Mouse (Mus musculus) heart, postnatal 25 days (tissue): ENCODE results near the gene Cfap157. TPM values are rescaled to one million over a fixed set of nuclear protein-coding genes. Genes with fewer than 3 reads are reported as not detected.

Experiments
- DNase-seq: peaks from one replicate; pipeline ENCODE4 v3.0.0; 2022; ENCODE audit warnings: low spot score
- intact Hi-C: fragments of 180-260 bp; cut with DNase I; formaldehyde crosslinking; loops from one replicate; pipeline ENCODE4 v1.15.1; 2025
- total RNA-seq, 2 experiments: library from RNA; stranded (reverse); gene quantifications; 2 replicates each; pipeline ENCODE4 v1.2.3; 2021

Gene Cfap157
- total RNA-seq, 2 experiments from 2014 or later: not detected

DNA sequence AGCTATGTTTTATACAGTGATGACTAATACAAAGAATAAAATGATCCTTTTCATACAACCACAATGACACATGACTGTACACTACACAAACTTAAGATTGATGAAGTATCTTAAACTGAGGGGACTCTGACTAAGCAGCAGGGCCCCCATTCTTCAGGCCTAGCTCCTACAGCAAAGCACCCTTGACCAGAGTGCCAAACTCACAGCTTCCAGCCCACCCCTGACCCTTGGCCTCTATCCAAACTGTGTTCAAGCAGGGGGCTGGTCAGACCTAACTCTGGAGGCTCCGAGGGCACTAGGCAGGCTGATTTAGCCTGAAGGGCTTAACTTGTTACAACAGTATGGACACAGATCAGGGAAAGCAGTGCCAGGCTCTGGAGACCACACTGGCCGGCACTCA is 4.4 kb upstream of the Cfap157 start:
- intact Hi-C loops: no loop called here
- DNase-seq: no peak

DNA sequence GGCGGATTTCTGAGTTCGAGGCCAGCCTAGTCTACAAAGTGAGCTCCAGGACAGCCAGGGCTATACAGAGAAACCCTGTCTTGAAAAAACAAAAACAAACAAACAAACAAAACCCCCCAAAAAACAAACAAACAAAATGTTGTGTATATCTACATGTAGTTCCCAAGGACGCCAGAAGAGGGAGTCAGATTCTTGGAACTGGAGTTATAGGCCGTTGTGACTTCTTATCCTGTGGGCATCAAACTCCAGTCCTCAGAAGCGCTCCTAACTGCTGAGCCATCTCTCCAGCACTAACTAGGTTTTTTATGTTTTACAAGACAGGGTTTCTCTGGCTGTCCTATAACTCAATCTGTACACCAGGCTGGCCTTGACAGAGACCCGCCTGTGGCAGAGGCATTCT is 2.9 kb upstream of the Cfap157 start:
- intact Hi-C loops: no loop called here
- DNase-seq: no peak

DNA sequence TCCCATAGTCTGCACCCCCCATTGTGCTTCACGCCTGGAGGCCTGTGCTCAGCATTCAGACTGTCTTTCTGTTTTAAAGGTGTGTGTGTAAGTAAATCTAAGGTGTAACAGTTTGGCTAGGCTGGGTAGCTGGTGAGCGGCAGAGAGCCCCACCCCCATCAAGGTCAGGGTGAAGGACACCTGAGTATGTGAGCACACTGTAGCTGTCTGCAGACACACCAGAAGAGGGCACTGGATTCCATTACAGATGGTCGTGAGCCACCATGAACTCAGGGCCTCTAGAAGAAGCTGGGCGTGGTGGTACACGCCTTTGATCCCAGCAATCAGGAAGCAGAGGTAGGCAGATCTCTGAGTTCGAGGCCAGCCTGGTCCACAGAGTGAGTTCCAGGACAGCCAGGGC is 2.5 kb downstream of the Cfap157 start:
- no peak for DNase-seq
- intact Hi-C loops: no loop called here

DNA sequence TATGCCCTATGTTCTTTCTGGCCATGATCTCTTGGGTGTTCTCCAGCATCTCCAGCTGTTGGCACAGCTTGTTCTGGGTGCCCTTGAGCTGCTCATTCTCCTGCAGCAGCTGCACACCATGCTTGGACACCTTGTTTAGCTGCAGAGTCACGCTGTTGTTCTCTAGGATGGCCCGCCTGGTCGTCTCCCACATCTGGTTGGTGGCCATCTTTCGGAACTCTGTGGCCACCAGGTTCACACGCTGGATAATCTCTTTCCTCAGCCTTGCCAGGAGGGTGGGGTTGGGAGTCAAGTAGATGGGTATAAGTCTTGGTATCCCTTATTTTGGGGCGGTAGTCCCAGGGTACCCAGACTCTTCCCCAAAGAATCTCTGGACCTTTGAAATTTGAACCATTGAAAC is 4.5 kb downstream of the Cfap157 start:
- intact Hi-C loops: loop anchor here (1.0 kb wide), 1 partner anchor 75 kb away; no protein-coding TSS in a partner anchor
- no peak for DNase-seq

DNA sequence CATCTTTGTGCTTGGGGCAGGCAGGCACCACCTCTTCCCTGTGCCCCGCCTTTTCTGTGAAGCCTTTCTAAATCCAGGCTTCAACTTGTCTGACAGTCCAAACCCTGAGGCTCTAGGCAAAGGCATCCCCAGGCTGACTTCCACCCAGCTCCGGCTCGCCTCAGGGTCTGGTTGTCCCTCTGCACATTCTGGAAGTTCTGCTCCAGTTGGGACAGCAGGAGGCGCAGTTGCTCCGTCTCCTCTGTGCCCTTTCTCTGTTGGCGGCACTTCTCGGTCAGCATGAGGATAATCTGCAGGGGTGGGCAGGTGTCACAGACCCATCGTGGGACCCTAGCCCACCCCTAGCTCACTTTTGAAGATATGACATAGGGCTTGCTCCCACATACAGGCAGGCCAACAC is 5.1 kb downstream of the Cfap157 start:
- intact Hi-C loops: loop anchor here (1.0 kb wide), 1 partner anchor 75 kb away; no protein-coding TSS in a partner anchor

DNA sequence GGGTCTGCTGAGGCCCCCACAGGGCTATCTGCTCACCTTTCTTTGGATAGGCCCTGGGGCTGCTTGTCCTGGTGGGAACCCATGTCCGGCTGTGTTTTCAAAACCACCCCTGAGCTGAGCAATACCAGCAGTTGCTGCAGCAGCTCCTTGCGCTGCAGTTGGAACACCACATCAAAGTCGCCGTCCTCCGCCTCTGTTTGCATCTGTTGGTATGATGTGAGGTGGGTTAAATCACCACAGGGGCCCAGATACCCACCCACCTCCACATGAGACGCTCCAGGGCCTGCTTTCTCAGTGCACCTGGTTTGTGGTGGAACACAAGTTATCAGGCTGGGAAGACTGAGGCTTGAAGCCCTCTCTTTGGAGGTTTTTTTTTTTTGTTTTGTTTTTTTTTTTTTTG is 6.1 kb downstream of the Cfap157 start:
- intact Hi-C loops: no loop called here
- DNase-seq: no peak

More for the DNA sequence above, 5.1 kb downstream of the Cfap157 start:
- no peak for DNase-seq

DNA sequence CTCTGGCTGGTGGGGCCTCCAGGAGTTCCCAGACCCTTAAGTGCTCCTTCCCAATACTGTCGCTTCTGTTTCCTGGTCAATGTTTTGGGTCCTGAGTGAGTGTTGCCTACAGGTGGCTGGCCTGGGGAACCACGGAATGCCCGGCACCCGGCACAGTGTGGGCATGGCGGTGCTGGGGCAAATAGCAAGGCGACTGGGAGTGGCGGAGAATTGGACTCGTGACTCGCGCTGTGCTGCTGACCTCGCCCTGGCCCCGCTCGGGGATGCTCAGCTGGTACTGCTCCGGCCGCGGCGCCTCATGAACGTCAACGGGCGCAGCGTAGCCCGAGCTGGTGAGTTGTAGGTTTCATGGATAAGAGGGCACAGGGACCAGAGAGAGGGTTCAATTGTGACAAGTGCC is 8.0 kb downstream of the Cfap157 start:
- DNase-seq: no peak
- intact Hi-C loops: no loop called here

DNA sequence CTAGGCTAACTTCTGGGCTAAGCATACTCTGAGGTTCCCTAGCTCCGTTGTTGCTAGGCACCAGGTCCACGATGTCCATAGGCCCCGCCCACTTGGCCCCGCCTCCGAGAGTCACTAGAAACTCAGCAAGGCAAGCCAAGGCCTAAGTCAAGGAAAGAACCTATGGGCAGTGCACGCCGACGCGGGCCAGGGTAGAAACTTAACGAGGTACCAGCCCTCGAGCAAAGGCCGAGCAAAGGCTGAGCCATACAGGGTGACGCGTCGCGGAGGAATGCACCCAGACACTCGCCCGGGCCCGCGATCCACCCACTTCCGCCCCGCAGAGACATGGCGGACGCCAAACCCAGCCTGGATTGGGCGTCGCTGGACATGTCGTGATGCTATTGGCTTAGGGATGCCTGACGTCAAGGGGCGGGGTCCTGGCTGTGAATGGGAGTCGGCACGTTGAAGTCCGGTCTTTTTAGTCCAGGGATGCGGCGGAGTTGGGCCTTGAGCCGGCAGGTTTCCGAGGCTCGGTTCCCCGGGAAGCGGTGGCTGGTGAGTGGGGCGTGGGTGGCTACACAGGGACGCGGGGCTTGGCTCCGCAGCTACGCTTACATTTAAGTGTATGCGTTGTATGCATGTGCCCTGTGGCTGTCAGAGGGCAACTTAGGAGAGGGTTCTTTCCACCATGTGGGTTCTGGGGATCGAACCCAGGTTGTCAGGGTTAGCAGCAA is 8.7 kb downstream of the Cfap157 start, which contains the start of the genes Ttc16 and Ptrh1:
TSS of gene Ttc16 (minus strand) at position 275 of the 716 bp plus-strand sequence.
TSS of gene Ptrh1 (plus strand) at position 428 of the 716 bp plus-strand sequence.
- DNase-seq: peak; percentile 97
- intact Hi-C loops: no loop called here

DNA sequence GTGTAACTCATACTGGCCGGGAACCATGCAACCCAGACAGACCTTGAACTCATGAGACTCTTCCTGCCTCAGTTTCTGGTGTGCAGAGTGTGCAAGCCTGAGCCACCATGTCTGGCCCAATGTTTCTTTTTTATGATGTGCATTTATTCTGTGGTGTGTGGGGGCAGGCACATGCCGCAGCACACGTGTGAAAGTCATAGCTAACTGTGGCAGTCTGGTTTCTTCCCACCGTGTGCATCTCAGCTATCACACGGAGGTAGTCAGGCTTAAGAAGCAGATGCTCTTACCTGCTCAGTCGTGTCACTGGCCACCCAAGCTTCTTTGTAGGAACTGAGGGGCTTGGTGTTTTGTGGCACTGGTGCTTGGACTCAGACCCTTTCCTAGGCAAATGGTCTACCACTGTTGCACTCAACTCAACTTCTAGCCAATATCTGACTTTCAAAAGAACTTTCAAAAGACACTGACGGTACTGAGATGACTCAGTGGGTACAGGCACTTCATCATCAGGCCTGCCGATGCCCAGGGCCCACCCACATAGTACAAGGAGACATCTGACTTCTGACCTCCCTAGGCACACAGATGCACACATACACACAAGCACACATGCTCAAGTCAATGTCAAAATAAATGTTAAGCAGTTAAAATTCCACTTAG is 11.5 kb downstream of the Cfap157 start:
- no peak for DNase-seq
- intact Hi-C loops: no loop called here

DNA sequence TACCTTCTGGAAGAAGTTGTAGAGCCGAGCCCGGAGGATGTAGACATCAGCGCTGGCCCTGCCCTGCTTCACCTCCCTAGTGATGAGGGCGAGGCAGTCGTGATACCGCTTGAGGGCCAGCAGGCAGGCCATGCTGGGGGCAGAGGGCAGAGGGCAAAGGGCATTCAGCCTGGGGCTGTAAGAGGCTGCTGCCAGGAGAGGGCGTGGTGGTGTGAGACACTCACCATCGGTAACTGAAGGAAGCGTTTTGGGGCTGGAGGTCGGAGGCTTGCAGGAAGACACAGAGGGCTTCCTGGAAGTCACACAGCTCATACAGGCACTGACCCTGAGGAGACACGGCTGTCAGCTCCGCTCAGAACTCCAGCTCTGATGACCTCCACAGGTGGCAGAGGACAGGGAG is 12.3 kb downstream of the Cfap157 start:
- intact Hi-C loops: no loop called here
- no peak for DNase-seq

DNA sequence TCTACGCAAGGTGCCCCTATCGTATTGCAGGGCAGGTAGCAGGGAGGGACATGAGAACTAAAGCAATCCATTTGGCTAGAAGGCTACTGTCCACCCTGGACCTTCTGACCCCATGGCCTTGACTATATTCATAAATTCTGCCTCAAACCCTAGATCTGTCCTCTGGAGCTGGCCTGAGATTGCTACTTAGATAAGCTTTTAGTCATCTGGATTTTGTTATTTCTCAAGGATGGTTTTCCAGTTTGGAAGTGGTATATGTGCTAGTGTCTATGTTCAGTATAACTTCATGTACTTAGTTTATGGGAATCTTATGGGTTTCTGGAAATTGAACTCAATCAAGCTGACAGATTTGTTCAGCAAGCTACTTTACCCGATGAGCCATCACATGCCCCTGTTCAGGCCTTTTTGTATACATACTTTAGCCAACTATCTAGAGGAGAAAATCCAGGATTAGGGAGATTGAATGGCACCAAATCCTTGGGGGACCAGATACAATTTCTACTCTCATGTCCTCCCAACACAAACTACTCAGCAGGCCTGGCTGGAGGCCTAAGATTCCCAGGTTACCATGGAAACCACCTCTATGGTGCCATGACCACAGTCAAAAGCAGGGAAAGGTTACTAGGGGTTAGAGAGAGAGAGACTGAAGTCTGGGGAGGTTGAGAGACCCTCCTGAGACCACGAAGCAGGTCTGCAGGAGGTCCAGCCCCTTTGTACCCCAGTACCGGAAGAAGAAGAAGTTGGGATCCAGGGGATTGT is 14.7 kb downstream of the Cfap157 start:
- intact Hi-C loops: no loop called here
- no peak for DNase-seq

DNA sequence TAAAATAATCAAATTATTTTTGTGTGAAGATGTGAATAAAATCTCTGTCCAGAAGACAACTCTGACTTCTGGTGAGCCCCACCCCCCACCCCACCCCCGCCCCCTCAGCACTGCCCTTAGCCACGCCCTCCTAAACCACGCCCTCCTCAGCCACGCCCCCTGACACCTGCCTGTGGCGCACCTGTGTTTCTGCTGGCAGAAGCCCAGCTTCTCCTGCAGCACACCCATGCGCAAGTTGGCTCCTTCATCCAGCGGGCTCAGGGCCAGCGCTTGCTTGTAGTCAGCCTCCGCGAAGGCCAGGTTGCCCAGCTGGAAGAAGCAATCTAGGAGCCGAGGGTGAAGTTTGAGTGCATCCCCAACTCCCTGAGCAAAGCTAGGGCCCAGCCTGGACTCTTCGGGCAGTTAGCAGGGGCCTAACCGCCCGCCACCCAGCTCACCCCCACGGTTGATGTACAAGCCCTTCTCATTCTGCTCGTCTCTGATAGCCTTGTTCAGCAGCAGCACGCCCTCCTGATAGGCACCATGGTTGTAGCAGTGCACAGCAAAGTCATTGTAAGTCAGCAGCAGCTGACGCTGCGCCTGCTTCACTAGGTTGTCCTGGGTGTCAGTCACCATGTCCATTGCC is 15.5 kb downstream of the Cfap157 start:
- intact Hi-C loops: no loop called here
- DNase-seq: no peak

DNA sequence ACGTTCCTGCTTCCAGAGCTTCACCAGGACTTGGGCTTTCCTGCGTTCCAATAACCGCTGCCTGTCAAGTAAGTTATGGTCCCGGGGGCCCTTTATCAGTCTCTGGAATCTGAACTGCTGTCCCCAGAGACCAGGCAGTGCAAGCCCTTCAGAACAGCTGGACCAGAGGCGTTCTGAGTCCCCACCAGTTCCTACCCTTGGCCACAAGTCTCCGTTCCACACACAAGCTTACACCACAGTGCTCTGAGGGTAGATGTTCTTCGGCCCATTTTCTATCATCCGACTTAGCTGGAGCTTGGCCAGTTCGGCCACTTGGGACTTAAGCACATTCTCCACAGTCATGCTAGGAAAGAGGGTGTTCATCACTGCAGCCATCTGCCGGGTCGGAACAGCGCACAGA is 17.0 kb downstream of the Cfap157 start:
- no peak for DNase-seq
- intact Hi-C loops: no loop called here

DNA sequence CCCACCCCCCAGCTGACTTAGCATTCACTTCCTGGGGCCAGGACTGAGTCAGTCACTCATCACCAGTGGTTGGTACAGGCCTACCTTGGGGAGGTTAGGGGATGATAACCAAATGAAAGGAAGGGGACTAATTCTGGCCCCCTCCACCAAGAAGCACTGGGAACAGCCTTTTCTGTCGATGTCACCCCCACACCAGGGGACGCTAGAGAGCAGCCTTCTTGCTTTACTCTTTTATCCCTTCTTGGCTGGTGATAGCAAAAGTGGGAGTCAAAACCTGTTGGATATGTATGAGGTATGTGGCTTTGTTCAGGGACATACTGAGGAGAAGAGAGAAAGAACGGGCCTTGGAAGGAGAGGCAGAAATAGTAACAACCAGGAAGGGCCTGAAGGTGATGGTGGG is 20.9 kb downstream of the Cfap157 start:
- no peak for DNase-seq
- intact Hi-C loops: no loop called here

DNA sequence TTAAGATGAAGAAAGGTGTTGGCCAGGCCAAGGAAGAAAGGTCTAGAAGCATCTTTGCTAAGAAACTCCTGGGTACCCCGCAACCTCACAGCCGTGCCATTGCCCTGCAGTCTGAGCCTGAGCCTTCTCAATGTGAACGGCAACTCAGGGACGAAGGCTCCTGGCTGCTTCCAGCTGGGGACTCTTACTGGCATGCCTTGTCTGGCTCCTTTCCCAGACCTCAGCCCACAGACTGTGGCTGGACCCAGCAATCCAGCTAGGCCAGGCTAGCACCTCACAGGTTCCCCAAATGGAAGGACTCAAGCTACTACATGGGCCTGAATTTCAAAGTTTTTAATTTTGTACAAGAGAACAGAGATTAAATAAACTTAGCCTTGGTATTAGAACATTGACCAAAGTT is 22.4 kb downstream of the Cfap157 start:
- intact Hi-C loops: no loop called here
- no peak for DNase-seq

DNA sequence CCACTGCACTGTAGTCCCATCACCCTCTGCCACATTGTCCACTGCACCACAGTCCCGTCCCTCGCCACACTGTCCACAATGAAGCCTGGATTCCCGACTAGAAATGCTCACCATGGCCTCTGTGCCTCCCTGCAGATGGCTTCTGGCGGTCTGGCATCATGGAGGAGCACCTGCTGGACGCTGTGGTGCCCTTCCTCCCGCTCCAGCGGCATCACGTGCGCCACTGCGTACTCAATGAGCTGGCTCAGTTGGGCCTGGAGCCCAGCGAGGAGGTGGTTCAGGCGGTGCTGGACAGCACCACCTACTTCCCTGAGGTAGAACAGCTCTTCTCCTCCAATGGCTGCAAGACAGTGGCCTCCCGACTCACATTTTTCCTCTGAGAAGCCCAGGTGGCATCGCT is 22.9 kb downstream of the Cfap157 start:
- intact Hi-C loops: no loop called here
- DNase-seq: no peak

DNA sequence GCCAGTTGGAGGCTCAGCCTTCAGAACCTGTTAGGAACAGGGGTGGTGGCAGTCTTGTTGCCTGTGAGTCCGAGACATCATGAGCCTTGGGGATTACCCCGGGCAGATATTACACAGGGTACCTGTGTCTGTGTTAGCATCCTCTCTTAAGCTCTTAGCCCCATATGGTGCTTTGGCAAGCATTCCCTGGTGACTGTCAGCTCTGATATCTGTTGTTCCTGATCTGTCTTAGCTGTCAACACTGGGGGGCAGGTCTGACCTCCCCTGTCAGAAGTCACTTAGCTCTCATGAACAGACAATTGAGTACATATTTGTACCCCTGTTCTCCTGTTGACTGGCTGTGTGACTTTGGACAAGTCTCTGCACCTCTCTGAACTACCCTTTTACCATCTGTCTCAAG is 25.2 kb downstream of the Cfap157 start:
- no peak for DNase-seq
- intact Hi-C loops: no loop called here

DNA sequence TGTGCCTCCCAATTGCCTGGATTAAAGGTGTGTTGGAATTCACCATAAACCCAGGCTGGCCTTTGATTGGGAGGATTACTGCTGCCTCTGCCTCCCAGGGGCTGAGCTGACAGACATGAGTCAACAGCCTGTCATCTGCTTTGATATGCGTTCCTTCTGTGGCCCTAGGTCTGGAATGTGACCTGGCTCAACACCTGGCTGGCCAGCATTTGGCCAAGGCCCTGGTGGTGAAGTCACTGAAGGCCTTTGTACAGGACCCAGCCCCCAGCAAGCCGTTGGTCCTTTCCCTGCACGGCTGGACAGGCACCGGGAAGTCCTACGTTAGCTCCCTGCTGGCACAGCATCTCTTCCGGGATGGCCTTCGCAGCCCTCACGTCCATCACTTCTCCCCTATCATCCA is 25.7 kb downstream of the Cfap157 start:
- DNase-seq: no peak
- intact Hi-C loops: no loop called here

DNA sequence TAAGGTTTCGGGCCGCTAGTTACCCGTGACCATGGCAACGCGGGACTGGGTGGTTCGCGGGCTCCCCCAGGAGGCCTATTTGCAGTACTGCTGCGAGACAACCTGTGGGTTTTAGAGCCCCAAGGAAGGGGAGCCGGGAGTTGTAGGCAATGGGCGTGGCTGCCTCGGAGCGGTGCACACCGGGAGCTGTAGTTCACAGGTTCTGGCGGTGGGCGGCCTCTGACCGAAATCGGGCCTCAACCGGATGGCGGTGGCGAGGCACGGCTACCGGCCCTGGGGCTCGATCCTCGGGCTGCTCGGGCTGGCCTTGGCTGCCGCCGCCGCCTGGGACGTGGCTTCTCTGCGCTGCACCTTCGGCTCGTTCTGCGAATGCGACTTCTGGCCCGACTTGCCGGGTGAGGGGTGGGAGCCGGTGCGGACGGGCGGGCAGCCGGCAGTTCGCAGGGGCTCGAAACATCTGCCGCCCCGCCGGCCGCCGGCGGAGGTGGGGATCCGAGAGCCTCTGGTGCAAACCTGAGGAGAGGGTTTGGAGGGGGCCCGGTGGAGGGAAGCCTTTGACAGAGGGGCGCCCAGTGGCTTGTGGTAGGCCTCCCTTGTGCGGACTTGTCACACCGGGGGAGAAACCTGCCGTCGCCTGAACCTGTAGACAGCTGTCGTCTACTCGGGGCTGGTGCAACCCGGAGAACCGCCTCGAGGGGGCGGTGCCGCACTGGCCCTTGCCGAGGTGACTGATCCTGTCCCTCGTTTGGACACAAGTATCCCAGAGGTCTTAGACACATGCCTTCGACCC is 27.0 kb downstream of the Cfap157 start, which contains the start of gene Tor2a:
TSS of gene Tor2a (plus strand) at position 179 of the 790 bp plus-strand sequence.
- intact Hi-C loops: loop anchor here (1.0 kb wide), 1 partner anchor 43 kb away; no protein-coding TSS in a partner anchor
- peak; percentile 95 for DNase-seq
